Mouse (Mus musculus): ENCODE measurements around the gene Olfr835. TPM values are rescaled to one million over a fixed set of nuclear protein-coding genes. Genes with fewer than 3 reads are reported as not detected.

Olfr835 gene
- total RNA-seq (2021): not detected
- long read RNA-seq, experiment 1: 0 reads
- long read RNA-seq, experiment 2: 0 reads

GRCm38 (mm10) chr9:19032435-19032834 is at the start of gene Olfr835:
Olfr835 (plus strand) TSS chr9:19032735.
- no peak for DNase-seq

GRCm38 (mm10) chr9:18987690-18988089 is 44.8 kb upstream of the Olfr835 start, which contains the start of gene Olfr834:
Olfr834 (plus strand) TSS chr9:18987990.
- DNase-seq: no peak

- DNase-seq: no peak
These were observed 52.5 kb downstream of the Olfr835 start for GRCm38 (mm10) chr9:19084986-19085385.

Other genes starting within 250 kb of the Olfr835 start
- gene Olfr828, start 213.2 kb upstream of the Olfr835 start, total RNA-seq (2021): not detected
- gene Olfr829, start 177.8 kb upstream of the Olfr835 start, total RNA-seq (2021): not detected
- gene Olfr830, start 158.0 kb upstream of the Olfr835 start, total RNA-seq (2021): not detected
- gene Olfr832, start 95.6 kb upstream of the Olfr835 start, total RNA-seq (2021): not detected
- gene Olfr834, start 44.7 kb upstream of the Olfr835 start, total RNA-seq (2021): not detected
- not detected for gene Olfr836, start 87.6 kb downstream of the Olfr835 start, total RNA-seq (2021)
- not detected for gene Olfr837, start 103.6 kb downstream of the Olfr835 start, total RNA-seq (2021)
- gene Olfr839-ps1, start 144.6 kb downstream of the Olfr835 start, total RNA-seq (2021): not detected
- not detected for gene Olfr843, start 219.3 kb downstream of the Olfr835 start, total RNA-seq (2021)